Mouse (Mus musculus) MEL (cell line): ENCODE data around the gene Gstz1.

Source experiments
- MAFK ChIP-seq: IDR thresholded peaks from 2 replicates; pipeline ENCODE4 v1.6.1; 2011; ENCODE audit warnings: low read depth, mild to moderate bottlenecking, low read length, improper control_type of control experiment, borderline replicate concordance
- POLR2A ChIP-seq, 2 experiments: IDR thresholded peaks; 2 replicates each; pipeline ENCODE4 v1.6.1; 2011 to 2012; ENCODE audit warnings: low read length in 2 of 2, mild to moderate bottlenecking in 2 of 2, control low read depth in 1 of 2, improper control_type of control experiment in 1 of 2, low read depth in 1 of 2, moderate library complexity in 1 of 2; ENCODE audit not compliant: control insufficient read depth in 1 of 2, insufficient read depth in 1 of 2, poor library complexity in 1 of 2
- TAL1 ChIP-seq: IDR thresholded peaks from 2 replicates; pipeline ENCODE4 v1.6.1; 2012; ENCODE audit warnings: mild to moderate bottlenecking, inconsistent platforms, low read length, moderate library complexity, mixed read lengths
- TCF12 ChIP-seq: IDR thresholded peaks from 2 replicates; pipeline ENCODE4 v1.6.1; 2014; ENCODE audit warnings: low read depth, mild to moderate bottlenecking, inconsistent platforms, low read length, improper control_type of control experiment, moderate library complexity
- USF2 ChIP-seq, 2 experiments: IDR thresholded peaks; 2 replicates each; pipeline ENCODE4 v1.6.1; 2011 to 2012; ENCODE audit warnings: improper control_type of control experiment in 2 of 2, low read length in 2 of 2, borderline replicate concordance in 1 of 2, inconsistent platforms in 1 of 2, low read depth in 1 of 2, mild to moderate bottlenecking in 1 of 2; ENCODE audit not compliant: insufficient read depth in 1 of 2

GRCm38 (mm10) chr12:87177631-87178030 is 30.7 kb downstream of the Gstz1 start:
- no peak for TF ChIP-seq TAL1
- TF ChIP-seq MAFK, result no peak
- no peak for TF ChIP-seq USF2 (IDR thresholded peaks at IDR 0.05; ENCODE audit: borderline replicate concordance in 1 of 2, insufficient read depth in 1 of 2, low read depth in 1 of 2, low read length in 2 of 2)
- TF ChIP-seq POLR2A (IDR thresholded peaks at IDR 0.05; ENCODE audit: control insufficient read depth in 1 of 2, insufficient read depth in 1 of 2, low read depth in 1 of 2, low read length in 2 of 2, poor library complexity in 1 of 2), result no peak
- TF ChIP-seq TCF12, result no peak
